Mouse (Mus musculus) stomach, embryonic 16.5 days (tissue): Measurements from ENCODE around the gene Dip2c. TPM values are rescaled to one million over a fixed set of nuclear protein-coding genes. Genes with fewer than 3 reads are reported as not detected.

ENCODE experiments used
- ATAC-seq: fragments of 200-750 bp; cut with Nextera tagmentation; 2 replicates; pipeline ENCODE4 v1.8.0; 2017; ENCODE audit warnings: moderate number of reproducible peaks, moderate TSS enrichment; ENCODE audit not compliant: insufficient read depth, low FRiP score
- H3K27ac ChIP-seq: fragments of 300-500 bp; sonication (generic); 2 replicates; pipeline ENCODE4 v1.5.1; 2014; ENCODE audit warnings: low read length
- H3K27me3 ChIP-seq: fragments of 300-500 bp; sonication (generic); 2 replicates; pipeline ENCODE4 v1.6.1; 2014; ENCODE audit warnings: low read length, control low read depth, mixed read lengths; ENCODE audit not compliant: control insufficient read depth, insufficient read depth
- H3K36me3 ChIP-seq: fragments of 300-500 bp; sonication (generic); 2 replicates; pipeline ENCODE4 v1.6.1; 2014; ENCODE audit warnings: low read length; ENCODE audit not compliant: control insufficient read depth, insufficient read depth
- H3K4me1 ChIP-seq: fragments of 300-500 bp; sonication (generic); 2 replicates; pipeline ENCODE4 v1.6.1; 2014; ENCODE audit warnings: low read length, control low read depth, mixed read lengths; ENCODE audit not compliant: control insufficient read depth, insufficient read depth
- H3K4me2 ChIP-seq: fragments of 300-500 bp; sonication (generic); 2 replicates; pipeline ENCODE4 v1.6.1; 2014; ENCODE audit warnings: low read depth, low read length, mixed read lengths
- H3K4me3 ChIP-seq: fragments of 300-500 bp; sonication (generic); replicated peaks from 2 replicates; pipeline ENCODE4 v1.5.1; 2014; ENCODE audit warnings: mild to moderate bottlenecking, low read length
- H3K9ac ChIP-seq: fragments of 300-500 bp; sonication (generic); 2 replicates; pipeline ENCODE4 v1.6.1; 2014; ENCODE audit warnings: low read length
- H3K9me3 ChIP-seq: fragments of 300-500 bp; sonication (generic); replicated peaks from 2 replicates; pipeline ENCODE4 v1.6.1; 2016; ENCODE audit warnings: low read length, control low read depth; ENCODE audit not compliant: control insufficient read depth
- WGBS: fragments of 180-500 bp; shearing (Covaris S2); extraction: QIAGEN DNeasy Blood & Tissue Kit; methylation state at CpG from one replicate; pipeline ENCODE4 v1.1.7; 2014; 5-methylcytosine and 5-hydroxymethylcytosine counted together
- polyA plus RNA-seq: library from polyadenylated mRNA; unstranded; fragments of >200 nt; fragmentation: Nextera tagmentation; extraction: Ambion mirVana; gene quantifications from 2 replicates; pipeline ENCODE4 v1.2.1, GENCODE M21; 2015

The Dip2c gene
- polyA plus RNA-seq, 1 experiment from 2014 or later = 4.5 TPM

DNA sequence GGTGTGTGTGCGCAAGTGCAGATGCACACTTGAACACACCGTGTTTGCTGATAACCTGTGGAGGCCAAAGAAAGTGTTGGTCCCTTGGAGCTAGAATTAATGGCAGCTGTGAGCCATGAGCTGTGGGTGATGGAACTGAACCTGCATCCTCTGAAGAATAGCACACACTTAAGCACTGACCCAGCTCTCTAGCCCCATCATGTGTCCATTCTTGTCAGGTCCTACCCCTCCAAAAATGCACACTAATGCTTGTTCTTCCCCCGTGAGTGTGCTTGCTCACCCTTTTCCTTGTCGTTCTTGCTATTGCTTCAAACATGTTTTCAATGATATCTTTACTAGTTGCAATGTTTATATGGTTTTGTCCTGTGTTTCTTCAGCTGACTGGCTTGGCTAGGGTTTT is 360.2 kb downstream of the Dip2c start:
- H3K9me3 ChIP-seq = no peaks in the 10 kb centered on the region
- no peak overlapping the region for H3K4me3 ChIP-seq
- ATAC-seq = no peak
- no peak overlapping the region for H3K4me2 ChIP-seq
- WGBS = 59% methylated on average over 4 of the region's 4 CpGs
- H3K27me3 ChIP-seq = no peaks in the 10 kb centered on the region
- H3K9ac ChIP-seq = no peak overlapping the region
- no peak overlapping the region for H3K27ac ChIP-seq
- no peaks in the 10 kb centered on the region for H3K4me1 ChIP-seq
- no peaks in the 10 kb centered on the region for H3K36me3 ChIP-seq

DNA sequence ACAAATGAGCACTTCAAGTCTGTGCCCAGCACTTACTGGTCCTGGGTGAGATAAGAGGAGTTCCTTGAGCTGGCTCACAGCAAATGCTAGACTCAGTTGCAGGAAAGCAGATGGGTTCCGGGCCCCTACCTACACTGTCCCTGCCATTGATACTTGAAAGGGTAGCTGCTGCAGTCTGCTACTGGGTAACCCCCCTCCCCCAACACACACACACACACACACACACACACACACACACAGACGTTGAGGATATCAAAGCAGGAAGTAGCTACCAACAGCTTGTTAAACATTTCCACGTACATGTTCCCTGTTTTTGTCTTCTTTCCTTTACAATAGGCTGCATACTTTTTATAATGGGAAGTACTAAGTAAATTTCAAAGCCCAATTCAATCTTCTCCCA is 361.6 kb downstream of the Dip2c start:
- H3K27ac ChIP-seq = no peak overlapping the region
- ATAC-seq = no peak
- no peak overlapping the region for H3K9ac ChIP-seq
- no peaks in the 10 kb centered on the region for H3K27me3 ChIP-seq
- H3K36me3 ChIP-seq = no peaks in the 10 kb centered on the region
- no peak overlapping the region for H3K4me3 ChIP-seq
- WGBS = 43% methylated on average over 3 of the region's 3 CpGs
- H3K4me2 ChIP-seq = no peak overlapping the region
- H3K4me1 ChIP-seq = no peaks in the 10 kb centered on the region
- H3K9me3 ChIP-seq = no peaks in the 10 kb centered on the region

DNA sequence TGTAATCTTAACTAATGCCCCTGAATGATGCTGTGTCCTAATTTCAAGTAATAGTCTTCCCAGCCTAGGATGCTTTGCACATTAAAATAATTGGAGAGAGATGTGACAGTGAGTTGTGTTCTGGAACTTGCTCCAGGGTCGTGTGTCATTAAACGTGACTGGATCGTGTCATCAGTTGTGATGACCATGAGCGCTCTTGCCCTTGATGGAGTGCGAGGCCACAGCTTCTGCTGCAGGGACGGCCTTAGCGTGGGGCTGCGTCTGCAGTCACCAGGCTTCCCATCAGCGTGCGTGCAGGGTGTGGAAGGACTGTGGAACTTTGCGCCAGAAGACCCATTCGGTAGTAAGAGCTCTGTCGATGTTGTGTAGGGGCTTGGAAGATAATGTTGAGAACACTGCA is 372.4 kb downstream of the Dip2c start:
- WGBS = 94% methylated on average over 13 of the region's 13 CpGs

DNA sequence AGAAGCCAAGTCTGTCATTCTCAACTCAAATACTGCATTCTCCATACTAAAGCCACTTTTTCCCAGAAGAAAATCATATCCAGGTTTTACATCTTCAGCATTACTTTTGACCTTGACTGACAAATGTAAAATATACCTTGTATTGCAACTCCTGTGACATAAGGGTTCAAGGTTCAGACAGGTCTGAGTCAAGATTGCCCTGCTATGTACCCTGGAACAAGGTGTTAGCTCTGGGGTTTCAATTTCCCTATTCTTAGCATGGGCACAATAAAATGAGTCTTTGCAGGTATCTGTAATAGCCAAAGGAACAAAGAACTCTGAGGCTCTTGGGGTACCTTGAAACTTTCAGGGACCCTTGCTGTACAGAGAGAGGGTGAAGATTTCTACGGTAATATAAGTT is 373.6 kb downstream of the Dip2c start:
- H3K9me3 ChIP-seq = no peaks in the 10 kb centered on the region
- no peak for ATAC-seq
- H3K4me2 ChIP-seq = no peak overlapping the region
- H3K4me1 ChIP-seq = no peaks in the 10 kb centered on the region
- no peak overlapping the region for H3K9ac ChIP-seq
- WGBS = 90% methylated on average over 1 of the region's 1 CpGs
- H3K36me3 ChIP-seq = no peaks in the 10 kb centered on the region
- no peak overlapping the region for H3K4me3 ChIP-seq
- H3K27me3 ChIP-seq = no peaks in the 10 kb centered on the region
- H3K27ac ChIP-seq = no peak overlapping the region

More for the DNA sequence above, 372.4 kb downstream of the Dip2c start:
- Histone ChIP-seq H3K36me3 (no peaks in the 10 kb centered on the region), H3K27ac (no peak overlapping the region), H3K9ac (no peak overlapping the region), H3K4me1 (no peaks in the 10 kb centered on the region), H3K4me2 (no peak overlapping the region), H3K4me3 (no peak overlapping the region), H3K9me3 (no peaks in the 10 kb centered on the region), H3K27me3 (no peaks in the 10 kb centered on the region)
- ATAC-seq = no peak

DNA sequence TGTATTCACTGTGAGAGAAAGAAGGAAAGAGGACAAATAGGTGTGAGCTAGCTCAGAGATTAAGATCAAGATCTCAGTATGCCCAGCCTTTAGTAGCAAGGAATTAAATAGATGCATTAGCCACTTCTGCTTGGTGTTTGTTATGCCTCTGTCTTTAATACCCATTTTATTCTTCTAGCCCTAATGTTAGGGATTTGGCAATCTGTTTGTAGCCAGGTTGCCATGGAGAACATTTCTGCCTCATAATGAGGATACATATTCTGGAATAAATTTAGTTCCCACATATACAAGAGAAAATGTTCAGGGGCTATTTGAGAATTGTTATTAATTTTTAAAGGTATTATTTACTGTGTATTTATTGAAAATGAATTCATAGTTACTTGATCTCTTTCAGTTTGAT is 374.3 kb downstream of the Dip2c start:
- H3K27ac ChIP-seq = no peak overlapping the region
- H3K4me1 ChIP-seq = no peaks in the 10 kb centered on the region
- no peaks in the 10 kb centered on the region for H3K9me3 ChIP-seq
- no peaks in the 10 kb centered on the region for H3K27me3 ChIP-seq
- no peak overlapping the region for H3K9ac ChIP-seq
- no peak overlapping the region for H3K4me3 ChIP-seq
- no peak overlapping the region for H3K4me2 ChIP-seq
- no peak for ATAC-seq
- H3K36me3 ChIP-seq = no peaks in the 10 kb centered on the region

DNA sequence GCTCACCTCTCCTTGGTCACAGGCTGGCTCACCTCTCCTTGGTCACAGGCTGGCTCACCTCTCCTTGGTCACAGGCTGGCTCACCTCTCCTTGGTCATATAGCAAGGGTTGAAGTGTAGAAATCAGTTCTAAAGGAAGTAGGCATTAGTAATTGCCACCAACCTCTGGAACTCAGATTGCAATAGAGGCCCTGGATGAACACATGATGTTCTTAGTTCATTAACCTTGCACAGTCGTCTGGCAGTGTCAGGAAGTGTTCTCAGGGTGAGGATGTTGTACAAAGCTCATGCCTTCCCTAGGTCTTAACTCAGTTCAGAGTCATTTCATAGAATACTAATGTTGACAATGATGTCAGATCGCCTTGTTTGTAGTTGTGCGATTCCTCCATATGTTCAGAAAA is 376.7 kb downstream of the Dip2c start:
- 80% methylated on average over 3 of the region's 3 CpGs for WGBS
- Histone ChIP-seq H3K9ac (no peak overlapping the region), H3K4me3 (no peak overlapping the region), H3K36me3 (no peaks in the 10 kb centered on the region), H3K27me3 (no peaks in the 10 kb centered on the region), H3K27ac (no peak overlapping the region), H3K4me1 (no peaks in the 10 kb centered on the region), H3K4me2 (no peak overlapping the region), H3K9me3 (no peaks in the 10 kb centered on the region)
- no peak for ATAC-seq

DNA sequence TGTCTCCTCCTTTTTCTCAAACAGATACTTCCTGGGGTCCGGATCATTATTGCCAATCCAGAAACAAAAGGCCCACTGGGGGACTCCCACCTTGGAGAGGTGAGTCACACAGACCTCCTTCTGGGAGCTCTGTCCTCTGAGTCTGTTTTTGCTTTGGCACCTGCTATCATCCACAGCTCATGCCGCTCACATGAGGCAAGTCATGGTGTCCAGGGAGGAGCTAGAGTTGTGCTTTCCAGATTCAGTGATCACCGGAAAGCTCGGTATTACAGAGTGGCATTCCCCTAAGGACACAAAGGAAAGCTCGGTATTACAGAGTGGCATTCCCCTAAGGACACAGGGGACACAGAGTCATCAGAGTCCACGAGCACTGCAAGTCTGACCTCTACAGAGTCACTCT is 380.3 kb downstream of the Dip2c start:
- H3K9ac ChIP-seq = no peak overlapping the region

DNA sequence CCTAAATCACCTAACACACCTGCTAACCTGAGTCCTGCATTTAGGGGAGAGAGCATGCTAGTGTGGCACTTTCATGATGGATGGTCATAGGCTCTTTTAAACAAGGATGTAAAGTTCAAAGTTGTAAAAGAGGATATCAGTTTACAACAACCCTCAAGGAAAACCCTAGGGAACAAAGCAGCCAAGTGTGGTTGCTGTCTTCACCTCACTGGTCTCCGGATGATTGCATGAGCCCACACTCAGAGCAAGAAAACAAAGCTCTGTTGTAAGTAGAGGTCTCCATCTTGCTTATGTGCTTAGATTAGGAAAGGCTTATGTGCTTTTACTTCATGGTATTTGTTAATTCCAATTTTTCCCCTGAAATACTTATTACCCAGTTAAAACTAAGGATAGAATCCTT is 384.4 kb downstream of the Dip2c start:
- Histone ChIP-seq H3K4me2 (no peak overlapping the region), H3K4me3 (no peak overlapping the region), H3K9ac (no peak overlapping the region), H3K27ac (no peak overlapping the region), H3K36me3 (peaks cover 7% of the 10 kb centered on the region; the same call in 1 of the 2 replicates), H3K9me3 (no peaks in the 10 kb centered on the region), H3K27me3 (no peaks in the 10 kb centered on the region), H3K4me1 (no peaks in the 10 kb centered on the region)
- 70% methylated on average over 1 of the region's 1 CpGs for WGBS
- no peak for ATAC-seq

More for the DNA sequence above, 380.3 kb downstream of the Dip2c start:
- no peak overlapping the region for H3K4me2 ChIP-seq
- no peaks in the 10 kb centered on the region for H3K4me1 ChIP-seq
- H3K9me3 ChIP-seq = no peaks in the 10 kb centered on the region
- H3K36me3 ChIP-seq = peaks cover 3% of the 10 kb centered on the region; the same call in 1 of the 2 replicates
- no peak for ATAC-seq
- H3K27me3 ChIP-seq = no peaks in the 10 kb centered on the region
- H3K4me3 ChIP-seq = no peak overlapping the region
- no peak overlapping the region for H3K27ac ChIP-seq
- WGBS = 90% methylated on average over 6 of the region's 6 CpGs

DNA sequence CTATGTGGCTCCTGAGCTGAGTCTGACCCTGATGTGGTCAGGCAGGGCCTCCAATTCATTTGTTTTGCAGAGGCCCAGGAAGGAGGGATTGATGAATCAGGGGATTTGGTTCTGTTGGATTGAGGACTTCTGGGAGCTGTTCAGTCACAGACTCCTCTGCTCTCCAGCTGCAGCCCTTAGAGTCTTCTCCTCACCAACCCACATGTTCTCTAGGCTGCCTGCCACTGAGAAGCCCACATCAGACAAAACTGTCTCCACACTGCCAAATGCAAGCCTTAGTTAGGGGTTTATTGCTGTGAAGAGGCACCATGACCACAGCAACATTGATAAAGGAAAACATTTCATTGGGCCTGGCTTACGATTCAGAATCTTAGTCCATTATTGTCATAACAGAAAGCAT is 387.3 kb downstream of the Dip2c start:
- Histone ChIP-seq H3K27ac (no peak overlapping the region), H3K27me3 (no peaks in the 10 kb centered on the region), H3K4me2 (no peak overlapping the region), H3K9ac (no peak overlapping the region), H3K36me3 (peaks cover 7% of the 10 kb centered on the region; the same call in 1 of the 2 replicates), H3K4me1 (no peaks in the 10 kb centered on the region), H3K9me3 (no peaks in the 10 kb centered on the region), H3K4me3 (no peak overlapping the region)
- 86% methylated on average over 1 of the region's 1 CpGs for WGBS
- ATAC-seq = no peak

DNA sequence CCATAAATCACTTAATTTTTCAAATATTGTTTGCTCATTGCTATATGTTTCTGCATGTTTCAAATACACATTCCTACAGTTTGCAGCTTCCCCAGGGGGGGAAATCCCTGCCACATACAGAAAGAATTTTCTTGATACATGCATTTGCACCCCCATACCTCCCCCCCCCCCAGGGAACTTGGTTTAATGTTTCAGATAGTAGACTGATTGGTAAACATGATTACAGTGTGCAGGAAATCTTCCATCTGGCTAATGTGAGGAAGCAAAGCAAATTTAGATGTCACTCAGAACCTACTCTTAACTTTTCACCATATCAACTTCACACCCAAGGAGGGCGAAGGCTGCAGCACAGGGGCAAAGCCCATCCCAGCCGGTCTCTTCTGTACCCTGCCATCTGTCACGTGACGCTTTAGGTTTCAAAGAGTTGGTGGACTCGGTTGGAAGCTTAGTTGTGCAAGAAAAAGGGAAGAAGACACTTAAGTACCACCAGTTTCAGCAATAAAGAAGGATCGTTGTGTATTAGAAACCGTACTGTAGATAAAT is 391.7 kb downstream of the Dip2c start:
- Histone ChIP-seq H3K27me3 (no peaks in the 10 kb centered on the region), H3K4me3 (no peak overlapping the region), H3K36me3 (no peaks in the 10 kb centered on the region), H3K9ac (no peak overlapping the region), H3K27ac (no peak overlapping the region), H3K9me3 (no peaks in the 10 kb centered on the region), H3K4me1 (no peaks in the 10 kb centered on the region), H3K4me2 (no peak overlapping the region)
- no peak for ATAC-seq
- WGBS = 74% methylated on average over 7 of the region's 7 CpGs
